Mouse (Mus musculus): ENCODE measurements around the gene Smtnl1. TPM values are rescaled to one million over a fixed set of nuclear protein-coding genes. Genes with fewer than 3 reads are reported as not detected.

The Smtnl1 gene
- total RNA-seq (2023) = not detected

DNA sequence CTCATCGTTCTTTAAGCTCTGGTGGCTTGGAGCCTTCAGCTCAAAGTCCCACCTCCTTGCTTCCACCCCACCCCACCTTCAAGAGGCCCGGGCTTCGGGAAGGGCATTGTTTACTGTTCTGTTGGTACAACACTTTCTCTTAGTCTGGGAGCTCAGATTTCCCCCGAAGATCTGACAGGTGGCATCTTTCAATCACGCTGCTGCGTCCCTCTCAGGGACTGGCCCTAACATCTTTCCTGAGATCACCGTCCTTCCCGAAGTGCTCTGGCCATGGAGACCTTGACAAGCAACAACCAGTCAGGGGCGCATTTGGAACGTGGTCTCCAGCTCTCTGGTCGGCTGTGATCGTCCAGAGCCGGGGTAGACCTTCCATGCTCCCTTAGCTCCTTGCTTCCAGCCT lies at the start of gene Smtnl1:
Gene Smtnl1, minus strand, starts transcription at position 101 of the 400 bp plus-strand sequence.

DNA sequence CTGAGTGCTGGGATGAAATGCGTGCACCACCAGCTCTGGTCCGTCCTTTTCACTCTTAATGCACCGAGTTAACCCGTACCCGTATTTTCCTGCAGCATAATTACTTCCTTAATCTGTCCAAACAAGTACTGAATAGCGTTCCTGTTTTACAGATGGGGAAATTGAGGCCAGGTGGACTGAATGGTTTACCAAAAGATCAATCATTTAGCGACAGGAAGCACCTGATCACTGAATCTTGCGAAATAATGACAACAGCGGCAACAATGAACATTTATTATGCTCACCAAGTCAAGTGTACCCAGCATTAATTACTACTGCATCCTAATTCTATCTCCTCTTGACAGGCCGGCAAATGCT lies 16.1 kb upstream of the Smtnl1 start, which contains the start of gene Slc43a1:
Gene Slc43a1, plus strand, starts transcription at position 258 of the 357 bp plus-strand sequence.

DNA sequence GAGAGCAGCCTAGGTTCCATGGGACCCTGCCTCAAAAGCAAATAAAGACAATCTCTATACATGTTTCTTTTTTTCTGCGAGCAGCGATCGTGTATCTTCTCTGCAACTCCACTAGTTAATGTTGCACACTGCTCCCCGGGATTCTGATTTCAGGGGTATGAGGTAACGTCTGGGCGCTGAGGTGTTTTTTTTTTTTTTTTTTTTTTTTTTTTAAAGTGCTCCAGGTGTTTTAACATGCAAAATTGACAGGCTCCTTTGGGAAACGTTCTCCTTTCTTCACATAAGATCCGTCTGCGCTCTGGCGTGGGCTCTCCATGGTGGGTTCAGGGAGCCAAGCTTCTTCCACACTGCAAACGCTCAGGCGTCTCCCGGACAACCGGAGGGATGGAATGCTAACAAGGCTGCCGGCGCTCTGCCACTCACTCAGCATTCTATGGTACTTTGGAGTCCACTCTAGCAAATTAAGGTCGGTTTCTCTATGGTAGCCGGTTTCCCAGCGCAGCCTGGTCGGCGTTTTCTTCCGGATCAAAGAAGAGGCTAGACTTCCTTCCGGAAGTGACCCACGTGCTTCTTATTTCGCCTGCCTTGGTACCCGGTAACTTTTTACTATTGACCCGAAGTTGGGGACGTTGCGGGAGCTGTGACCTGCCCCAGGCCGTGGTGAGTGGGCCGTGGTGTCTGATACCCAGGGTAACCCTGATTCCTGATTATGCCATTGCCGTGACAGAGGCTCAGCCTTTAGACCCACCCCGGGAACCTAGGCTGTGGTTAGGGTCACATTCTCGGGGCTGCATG lies 4.2 kb upstream of the Smtnl1 start, which contains the start of gene Timm10:
Gene Timm10, plus strand, starts transcription at position 510 of the 795 bp plus-strand sequence.

DNA sequence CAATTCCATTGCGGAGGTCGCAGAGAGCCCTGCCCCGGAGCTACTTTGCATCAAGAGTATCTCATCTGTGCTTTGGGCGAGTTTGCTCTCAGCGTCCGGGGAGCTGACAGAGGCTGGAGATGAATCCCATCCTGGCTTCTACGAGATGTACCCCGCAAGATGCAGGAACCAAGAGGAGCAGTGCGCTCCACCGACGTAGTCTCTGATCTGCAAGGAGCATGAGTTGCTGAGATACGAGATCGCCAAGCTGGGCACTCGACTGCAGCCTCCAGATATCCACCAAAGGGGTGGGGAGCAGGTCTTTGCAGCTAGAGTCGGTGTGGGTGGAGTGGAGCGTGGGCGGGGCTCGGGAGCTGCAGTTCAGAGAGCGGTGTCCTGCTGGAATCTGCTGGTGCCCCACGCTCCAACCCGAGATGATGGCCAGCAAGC lies 23.9 kb downstream of the Smtnl1 start, which contains the start of gene Ube2l6:
Gene Ube2l6, plus strand, starts transcription at position 336 of the 429 bp plus-strand sequence.

DNA sequence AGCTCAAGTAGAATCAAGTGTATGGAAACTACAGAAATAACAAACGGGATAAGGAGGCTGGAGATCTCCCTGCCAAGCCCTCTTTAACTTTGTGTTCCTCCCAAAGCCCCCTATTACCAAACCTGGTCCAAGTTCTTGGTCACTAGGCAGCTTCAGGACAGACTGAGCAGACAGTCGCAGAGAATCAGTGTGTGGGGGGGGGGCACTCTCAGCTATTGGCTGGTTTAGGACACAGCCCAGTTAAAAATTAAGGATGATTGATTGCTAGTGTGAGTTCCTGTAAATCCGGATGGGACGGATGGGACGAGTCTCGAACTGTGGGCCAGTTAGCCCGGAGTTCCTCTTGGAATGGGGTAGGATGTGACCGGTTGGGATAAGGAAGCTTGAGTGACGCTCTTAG lies 47.2 kb downstream of the Smtnl1 start, which contains the start of gene Serping1:
Gene Serping1, minus strand, starts transcription at position 204 of the 400 bp plus-strand sequence.

Other genes starting within 250 kb of the Smtnl1 start
- gene Ctnnd1, start 171.9 kb downstream of the Smtnl1 start, total RNA-seq (2023) = 1.7 TPM
- gene Btbd18, start 163.6 kb downstream of the Smtnl1 start, total RNA-seq (2023) = not detected
- gene Selenoh, start 151.9 kb downstream of the Smtnl1 start, total RNA-seq (2023) = 38.9 TPM
- gene Gm28635, start 144.6 kb downstream of the Smtnl1 start, total RNA-seq (2023) = not detected
- gene Med19, start 144.2 kb downstream of the Smtnl1 start, total RNA-seq (2023) = 12.8 TPM
- gene Tmx2, start 143.5 kb downstream of the Smtnl1 start, total RNA-seq (2023) = 38.8 TPM
- 44.5 TPM for gene Zdhhc5, start 107.5 kb downstream of the Smtnl1 start, total RNA-seq (2023)
- 28.6 TPM for gene Clp1, start 95.3 kb downstream of the Smtnl1 start, total RNA-seq (2023)
- gene Ypel4, start 88.6 kb downstream of the Smtnl1 start, total RNA-seq (2023) = 0.67 TPM
- not detected for gene Gm19426, start 79.0 kb downstream of the Smtnl1 start, total RNA-seq (2023)
- gene Serping1, start 47.2 kb downstream of the Smtnl1 start, total RNA-seq (2023) = 0.95 TPM
- 10.3 TPM for gene Ube2l6, start 23.8 kb downstream of the Smtnl1 start, total RNA-seq (2023)
- 20.6 TPM for gene Timm10, start 4.3 kb upstream of the Smtnl1 start, total RNA-seq (2023)
- 1.1 TPM for gene Slc43a1, start 16.2 kb upstream of the Smtnl1 start, total RNA-seq (2023)
- not detected for gene Rtn4rl2, start 64.1 kb upstream of the Smtnl1 start, total RNA-seq (2023)
- 6.7 TPM for gene Slc43a3, start 113.9 kb upstream of the Smtnl1 start, total RNA-seq (2023)
- 1.7 TPM for gene Prg2, start 157.8 kb upstream of the Smtnl1 start, total RNA-seq (2023)
- not detected for gene Prg3, start 165.6 kb upstream of the Smtnl1 start, total RNA-seq (2023)
- 165 TPM for gene Ssrp1, start 214.6 kb upstream of the Smtnl1 start, total RNA-seq (2023)
- gene P2rx3, start 214.8 kb upstream of the Smtnl1 start, total RNA-seq (2023) = 0.37 TPM
- gene Tnks1bp1, start 225.4 kb upstream of the Smtnl1 start, total RNA-seq (2023) = 24.1 TPM